Mouse (Mus musculus): Measurements from ENCODE around the gene Slc25a22. TPM values are rescaled to one million over a fixed set of nuclear protein-coding genes. Genes with fewer than 3 reads are reported as not detected.

Slc25a22 gene
- total RNA-seq, 2 experiments from 2014 or later = 351 to 355 TPM

DNA sequence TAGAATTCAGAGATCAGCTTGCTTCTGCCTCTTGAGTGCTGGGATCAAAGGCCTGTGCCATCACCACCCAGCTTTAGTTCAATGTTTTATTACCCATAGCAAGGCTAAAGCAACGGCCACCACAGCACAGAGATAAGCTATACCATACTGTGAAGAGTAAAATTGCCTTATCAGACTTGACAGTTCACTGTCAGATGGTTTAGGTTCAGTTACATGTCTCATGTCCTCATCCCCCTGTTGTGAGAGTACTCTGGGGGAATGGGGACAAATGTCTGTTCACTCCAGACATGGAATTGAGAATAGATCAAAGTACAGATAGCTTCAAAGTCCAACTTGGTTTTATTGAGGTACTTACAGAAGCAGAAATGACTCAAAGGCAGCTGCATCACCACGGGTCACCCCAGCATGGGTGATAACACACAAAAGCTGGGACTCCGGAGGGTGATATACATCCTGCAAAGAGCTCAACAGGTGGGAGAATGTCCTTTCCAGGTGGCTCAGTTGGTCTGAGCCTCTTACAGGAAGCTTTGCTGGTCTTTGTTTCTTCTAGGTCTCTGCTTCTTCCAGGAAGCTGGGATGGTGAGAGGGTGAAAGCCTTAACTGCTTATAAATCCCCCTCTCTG lies 49.1 kb downstream of the Slc25a22 start:
- no peak for DNase-seq (ENCODE audit: extremely low spot score in 1 of 2, low spot score in 1 of 2)

DNA sequence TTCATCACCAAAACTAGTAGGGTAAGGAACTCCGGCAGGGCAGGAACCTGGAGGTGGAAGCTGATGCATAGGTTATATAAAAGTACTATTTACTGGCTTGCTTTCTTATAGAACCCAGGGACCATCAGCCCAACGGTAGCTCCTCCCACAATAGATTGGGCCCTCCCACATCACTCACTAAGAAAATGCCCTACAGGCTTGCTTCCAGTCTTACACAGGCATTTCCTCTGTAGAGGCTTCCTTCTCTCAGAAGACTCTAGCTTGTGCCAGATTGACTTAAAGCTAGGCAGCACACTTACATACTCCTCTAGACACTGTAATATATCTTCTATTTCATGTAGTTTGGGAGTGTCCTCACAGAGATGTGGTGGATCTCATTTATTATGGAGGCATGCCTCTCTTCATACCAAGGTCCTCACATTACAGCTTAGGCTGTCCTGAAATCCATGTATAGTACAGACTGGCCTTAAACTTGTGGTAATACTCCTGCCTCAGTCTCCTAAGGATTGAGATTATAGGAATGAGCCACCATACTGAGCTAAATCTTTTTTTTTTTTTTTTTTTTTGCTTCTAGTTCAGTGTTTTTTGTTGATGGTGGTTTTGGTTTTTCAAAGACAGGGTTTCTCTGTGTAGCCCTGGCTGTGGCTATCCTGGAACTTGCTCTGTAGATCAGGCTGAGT lies 49.7 kb downstream of the Slc25a22 start:
- DNase-seq (ENCODE audit: extremely low spot score in 1 of 2, low spot score in 1 of 2) = no peak

DNA sequence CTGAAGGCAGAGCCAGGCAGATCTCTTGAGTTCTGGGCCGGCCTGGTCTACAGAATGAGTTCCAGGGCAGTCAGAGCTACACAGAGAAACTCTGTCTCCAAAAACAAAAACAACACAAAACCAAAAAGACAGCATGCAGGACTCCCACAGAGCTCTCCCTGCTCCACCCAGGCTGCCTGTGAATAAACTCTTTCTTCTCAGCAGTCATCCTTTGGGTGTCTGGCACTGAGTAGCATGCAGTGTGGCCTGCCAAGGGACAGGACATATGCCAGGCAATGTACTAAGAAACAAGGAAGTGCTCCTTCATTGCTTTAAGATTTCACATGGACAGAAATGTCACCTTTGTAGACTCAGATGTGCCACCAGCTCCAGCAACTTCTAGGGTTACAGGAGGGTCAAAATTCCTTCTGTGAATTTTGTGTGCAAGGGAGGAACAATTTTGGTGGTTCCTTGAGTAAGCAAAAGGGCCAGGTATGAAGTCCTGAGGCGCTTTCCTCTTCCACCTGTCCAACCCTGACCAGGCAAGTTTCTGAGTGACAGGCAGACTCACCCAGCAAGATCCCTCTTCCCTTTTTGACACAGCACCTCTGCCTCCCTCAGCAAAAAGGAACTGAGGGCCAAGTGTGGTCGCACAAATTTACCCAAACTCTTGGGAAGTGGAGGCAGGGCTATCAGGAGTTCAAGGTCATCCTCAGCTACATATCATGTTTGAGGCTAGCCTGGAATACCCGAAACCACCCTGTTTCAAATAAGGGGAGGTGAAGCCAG lies 56.4 kb downstream of the Slc25a22 start:
- DNase-seq (ENCODE audit: extremely low spot score in 1 of 2, low spot score in 1 of 2) = no peak

Other genes starting within 250 kb of the Slc25a22 start
- gene Hras, start 243.9 kb downstream of the Slc25a22 start, total RNA-seq (2021) = 100 to 1,000 TPM; 193 to 235 TPM
- gene Lrrc56, start 243.7 kb downstream of the Slc25a22 start, total RNA-seq (2021) = 1 to 10 TPM; 4.5 to 6.1 TPM
- not detected for gene Lmntd2, start 223.8 kb downstream of the Slc25a22 start, total RNA-seq (2021)
- gene Rassf7, start 222.0 kb downstream of the Slc25a22 start, total RNA-seq (2021) = under 1 TPM; 0.64 to 0.80 TPM
- 10 to 100 TPM; 67.1 to 71.1 TPM for gene Phrf1, start 209.1 kb downstream of the Slc25a22 start, total RNA-seq (2021)
- 1 to 10 TPM in 1 of 2 experiments, under 1 TPM in 1; 0.91 to 1.9 TPM for gene Irf7, start 171.4 kb downstream of the Slc25a22 start, total RNA-seq (2021)
- not detected for gene Cdhr5, start 161.1 kb downstream of the Slc25a22 start, total RNA-seq (2021)
- gene Sct, start 158.8 kb downstream of the Slc25a22 start, total RNA-seq (2021) = not detected
- under 1 TPM in 1 of 2 experiments, not detected in 1; 0.12 TPM for gene Drd4, start 145.9 kb downstream of the Slc25a22 start, total RNA-seq (2021)
- gene Deaf1, start 110.2 kb downstream of the Slc25a22 start, total RNA-seq (2021) = 10 to 100 TPM; 91.3 to 92.6 TPM
- gene Tmem80, start 110.2 kb downstream of the Slc25a22 start, total RNA-seq (2021) = 10 to 100 TPM; 28.8 to 39.3 TPM
- 1 to 10 TPM; 4.7 to 6.2 TPM for gene Eps8l2, start 99.0 kb downstream of the Slc25a22 start, total RNA-seq (2021)
- gene Taldo1, start 45.7 kb downstream of the Slc25a22 start, total RNA-seq (2021) = 100 to 1,000 TPM; 125 to 154 TPM
- gene Gatd1, start 23.8 kb downstream of the Slc25a22 start, total RNA-seq (2021) = 10 to 100 TPM; 42.4 to 49.2 TPM
- gene Cend1, start 8.4 kb downstream of the Slc25a22 start, total RNA-seq (2021) = 100 to 1,000 TPM; 286 to 299 TPM
- 1 to 10 TPM in 1 of 2 experiments, under 1 TPM in 1; 0.84 to 2.2 TPM for gene Pidd1, start 6.1 kb upstream of the Slc25a22 start, total RNA-seq (2021)
- 100 to 1,000 TPM; 526 to 589 TPM for gene Rplp2, start 9.5 kb upstream of the Slc25a22 start, total RNA-seq (2021)
- 10 to 100 TPM; 23.2 to 30.4 TPM for gene Pnpla2, start 17.3 kb upstream of the Slc25a22 start, total RNA-seq (2021)
- 1 to 10 TPM; 2.1 to 4.2 TPM for gene Cracr2b, start 23.2 kb upstream of the Slc25a22 start, total RNA-seq (2021)
- 10 to 100 TPM; 25.7 TPM for gene Cd151, start 29.5 kb upstream of the Slc25a22 start, total RNA-seq (2021)
- 10 to 100 TPM; 40.9 to 47.2 TPM for gene Polr2l, start 37.2 kb upstream of the Slc25a22 start, total RNA-seq (2021)
- gene Tspan4, start 37.3 kb upstream of the Slc25a22 start, total RNA-seq (2021) = 10 to 100 TPM; 12.2 to 14.3 TPM
- gene Chid1, start 102.0 kb upstream of the Slc25a22 start, total RNA-seq (2021) = 10 to 100 TPM; 81.3 to 84.0 TPM
- 100 to 1,000 TPM; 238 to 254 TPM for gene Ap2a2, start 124.3 kb upstream of the Slc25a22 start, total RNA-seq (2021)
- not detected for gene Muc6, start 217.4 kb upstream of the Slc25a22 start, total RNA-seq (2021)